Mouse (Mus musculus) liver, postnatal 0 days (tissue): ENCODE results near the gene Mad1l1. TPM values are rescaled to one million over a fixed set of nuclear protein-coding genes. Genes with fewer than 3 reads are reported as not detected.

ENCODE experiments used
- ATAC-seq: fragments of 200-750 bp; cut with Nextera tagmentation; 2 replicates; pipeline ENCODE4 v1.8.0; 2017; ENCODE audit warnings: mild to moderate bottlenecking, moderate library complexity
- DNase-seq: peaks from one replicate; pipeline ENCODE4 v3.0.0-alpha.2; 2016
- H3K27ac ChIP-seq: fragments of 300-500 bp; sonication (generic); 2 replicates; pipeline ENCODE4 v1.5.1; 2014; ENCODE audit warnings: antibody characterized with exemption, moderate library complexity, mild to moderate bottlenecking, low read depth
- H3K27me3 ChIP-seq: fragments of 300-500 bp; sonication (generic); 2 replicates; pipeline ENCODE4 v1.6.1; 2014; ENCODE audit warnings: low read length, control low read depth, mixed read lengths; ENCODE audit not compliant: insufficient read depth
- H3K36me3 ChIP-seq: fragments of 300-500 bp; sonication (generic); replicated peaks from 2 replicates; pipeline ENCODE4 v1.6.1; 2014; ENCODE audit warnings: mild to moderate bottlenecking, control low read depth, low read length, moderate library complexity, mixed read lengths; ENCODE audit not compliant: insufficient read depth
- H3K4me1 ChIP-seq: fragments of 300-500 bp; sonication (generic); 2 replicates; pipeline ENCODE4 v1.6.1; 2014; ENCODE audit warnings: antibody characterized with exemption, mild to moderate bottlenecking, control low read depth; ENCODE audit not compliant: insufficient read depth
- H3K4me2 ChIP-seq: fragments of 300-500 bp; sonication (generic); 2 replicates; pipeline ENCODE4 v1.6.1; 2014; ENCODE audit warnings: low read depth, mild to moderate bottlenecking, low read length, moderate library complexity, mixed read lengths
- H3K4me3 ChIP-seq: fragments of 300-500 bp; sonication (generic); 2 replicates; pipeline ENCODE4 v1.5.1; 2014; ENCODE audit warnings: low read depth, low read length
- H3K9ac ChIP-seq: fragments of 300-500 bp; sonication (generic); replicated peaks from 2 replicates; pipeline ENCODE4 v1.6.1; 2014; ENCODE audit warnings: mild to moderate bottlenecking, moderate library complexity
- H3K9me3 ChIP-seq: fragments of 300-500 bp; sonication (generic); 2 replicates; pipeline ENCODE4 v1.6.1; 2016; ENCODE audit warnings: mild to moderate bottlenecking, control low read depth, low read length, mixed read lengths
- CTCF ChIP-seq: sonication (generic); IDR thresholded peaks from 2 replicates; pipeline ENCODE4 v1.5.1; 2016; ENCODE audit warnings: antibody characterized with exemption, low read depth
- EP300 ChIP-seq: IDR thresholded peaks from 2 replicates; pipeline ENCODE4 v1.6.1; 2016; ENCODE audit warnings: antibody characterized with exemption, low read depth, mild to moderate bottlenecking
- WGBS: fragments of 180-500 bp; shearing (Covaris S2); extraction: QIAGEN DNeasy Blood & Tissue Kit; methylation state at CpG from one replicate; pipeline ENCODE4 v1.1.7; 2014; ENCODE audit not compliant: insufficient replicate concordance; 5-methylcytosine and 5-hydroxymethylcytosine counted together
- polyA plus RNA-seq: library from polyadenylated mRNA; unstranded; fragments of >200 nt; fragmentation: Nextera tagmentation; extraction: Ambion mirVana; gene quantifications from 2 replicates; pipeline ENCODE4 v1.2.1, GENCODE M21; 2015

Mad1l1 gene
- polyA plus RNA-seq, 1 experiment from 2014 or later, result 17.0 TPM

DNA sequence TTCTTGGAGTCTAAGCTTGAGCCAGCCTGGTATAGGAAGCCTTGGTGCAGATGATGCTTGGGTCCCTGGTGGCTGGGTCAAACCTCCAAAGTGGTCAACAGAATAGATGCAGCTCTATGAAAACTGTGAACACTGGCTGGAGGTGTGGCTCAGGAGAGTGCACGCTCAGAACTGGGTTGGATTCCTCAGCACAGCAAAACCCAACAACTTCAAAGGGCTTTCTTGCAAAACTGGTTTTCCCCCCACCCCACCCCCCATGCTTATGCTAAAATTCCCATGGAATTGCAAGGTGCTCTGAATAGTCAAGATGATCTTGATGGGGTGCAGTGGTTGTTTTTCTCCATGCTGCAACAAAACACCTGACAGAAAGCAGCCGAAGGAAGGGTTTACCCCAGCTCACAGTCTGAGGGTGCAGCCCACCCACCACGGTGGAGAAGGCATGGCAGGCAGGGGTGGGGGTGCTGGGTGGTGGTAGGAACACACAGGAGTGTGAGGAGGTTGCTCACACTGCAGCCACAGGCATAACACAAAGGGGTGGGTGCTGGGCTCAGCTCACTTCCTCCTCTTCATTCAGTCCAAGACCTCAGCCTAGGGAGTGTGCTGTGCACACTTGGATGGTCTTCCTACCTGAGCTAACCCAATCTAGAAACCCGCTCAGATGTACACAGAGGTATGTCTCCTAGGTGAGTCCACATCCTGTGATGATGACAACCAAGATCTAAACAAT, 197.5 kb downstream of the Mad1l1 start:
- Histone ChIP-seq H3K9ac (no peak overlapping the region), H3K27ac (no peak overlapping the region), H3K27me3 (no peaks in the 10 kb centered on the region), H3K9me3 (no peaks in the 10 kb centered on the region), H3K4me3 (no peak overlapping the region), H3K4me2 (no peak overlapping the region), H3K4me1 (peaks cover 7% of the 10 kb centered on the region; the same call in 1 of the 2 replicates), H3K36me3 (peaks cover 3% of the 10 kb centered on the region; the same call in 1 of the 2 replicates)
- ATAC-seq (no peak), DNase-seq (no peak)
- 65% methylated on average over 4 of the region's 4 CpGs for WGBS
- TF ChIP-seq EP300, result no peak
- no peak for TF ChIP-seq CTCF

DNA sequence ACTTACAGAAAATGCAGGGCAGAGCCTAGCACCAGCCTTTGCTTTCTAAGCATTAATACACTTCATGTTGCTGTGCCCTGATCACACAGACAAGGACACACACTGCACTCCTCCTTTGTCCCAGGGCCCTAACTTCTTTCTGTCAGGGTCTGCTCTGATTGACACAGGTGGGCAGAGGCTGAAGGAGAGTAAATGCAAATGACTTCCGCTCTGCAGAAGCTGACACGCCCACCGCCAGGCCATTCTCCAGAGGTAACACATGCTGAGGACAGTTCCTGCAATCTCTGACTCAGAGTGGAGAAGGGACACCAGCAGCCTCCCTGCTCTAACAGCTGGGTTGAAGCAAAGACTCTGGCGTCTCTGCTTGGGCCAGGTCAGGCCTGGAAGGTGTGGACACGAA, 198.2 kb downstream of the Mad1l1 start:
- no peaks in the 10 kb centered on the region for H3K27me3 ChIP-seq
- TF ChIP-seq CTCF, result no peak
- no peak for TF ChIP-seq EP300
- H3K9ac ChIP-seq, result no peak overlapping the region
- H3K27ac ChIP-seq, result no peak overlapping the region
- H3K4me3 ChIP-seq, result no peak overlapping the region
- WGBS, result 76% methylated on average over 5 of the region's 5 CpGs
- ATAC-seq, result no peak
- DNase-seq, result no peak
- no peak overlapping the region for H3K4me2 ChIP-seq
- peaks cover 10% of the 10 kb centered on the region; the same call in 1 of the 2 replicates for H3K4me1 ChIP-seq
- H3K9me3 ChIP-seq, result no peaks in the 10 kb centered on the region
- peaks cover 3% of the 10 kb centered on the region; the same call in 1 of the 2 replicates for H3K36me3 ChIP-seq

DNA sequence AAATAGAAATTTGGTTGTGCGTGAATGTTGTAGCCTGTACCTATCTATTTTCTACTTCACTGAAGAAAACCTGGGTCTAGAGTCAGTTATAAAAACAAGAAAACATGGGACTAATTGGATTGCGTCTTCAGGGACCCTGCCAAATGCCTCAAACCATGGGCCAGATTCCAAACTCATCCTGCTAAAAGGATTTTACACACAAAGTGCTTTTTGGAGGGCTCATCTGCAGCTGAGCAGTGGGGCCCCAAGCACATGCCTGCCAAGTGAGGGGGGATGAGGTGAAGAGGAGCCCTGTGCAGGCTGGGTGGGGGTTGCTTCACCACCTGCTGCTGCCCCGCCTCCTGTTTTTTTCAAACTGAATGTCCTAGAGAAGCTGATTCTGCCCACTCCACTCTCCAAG, 199.4 kb downstream of the Mad1l1 start:
- Histone ChIP-seq H3K9ac (no peak overlapping the region), H3K4me2 (no peak overlapping the region), H3K9me3 (no peaks in the 10 kb centered on the region), H3K27ac (no peak overlapping the region), H3K4me3 (no peak overlapping the region), H3K36me3 (peaks cover 3% of the 10 kb centered on the region; the same call in 1 of the 2 replicates), H3K4me1 (peaks cover 14% of the 10 kb centered on the region; the same call in 1 of the 2 replicates), H3K27me3 (no peaks in the 10 kb centered on the region)
- no peak for TF ChIP-seq CTCF
- TF ChIP-seq EP300, result no peak
- DNase-seq (no peak), ATAC-seq (no peak)
- WGBS, result 86% methylated on average over 3 of the region's 3 CpGs

DNA sequence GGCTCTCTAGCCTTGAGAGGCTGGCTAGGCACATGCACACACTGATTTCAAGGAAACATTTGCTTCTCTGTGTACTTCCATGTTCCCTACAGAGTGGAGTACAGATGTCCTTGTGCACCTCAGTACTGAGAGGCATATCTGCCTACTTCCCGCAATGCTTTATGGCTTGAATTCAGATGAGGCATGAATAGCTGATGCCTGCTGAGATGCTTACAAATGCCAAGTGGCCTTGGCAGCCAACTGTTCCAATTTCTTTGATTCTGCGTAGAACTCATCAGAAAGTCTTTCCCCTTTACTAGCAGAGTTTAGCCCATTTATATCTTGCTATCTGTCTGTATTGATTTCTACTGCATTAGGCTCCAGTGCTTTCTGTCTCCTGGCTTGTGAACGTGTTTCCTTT, 202.4 kb downstream of the Mad1l1 start:
- peaks cover 36% of the 10 kb centered on the region for H3K4me1 ChIP-seq

DNA sequence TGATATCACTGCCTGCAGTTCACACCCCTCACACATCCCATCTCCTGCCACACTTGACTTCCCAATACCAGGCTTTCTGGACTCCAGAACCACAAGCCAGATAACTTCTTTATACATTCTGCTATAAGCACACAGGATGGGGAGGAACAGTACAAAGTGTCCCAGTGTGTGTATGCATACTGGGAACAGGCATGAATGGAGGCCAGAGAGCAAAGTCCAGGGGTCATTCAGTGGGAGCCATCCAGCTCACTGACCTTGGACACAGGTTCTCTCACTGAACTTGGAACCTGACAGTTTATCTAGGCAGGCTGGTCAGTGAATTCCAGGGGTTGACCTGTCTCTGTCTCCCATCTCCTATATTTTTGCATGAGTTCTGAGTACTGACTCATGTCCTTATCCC, 203.4 kb downstream of the Mad1l1 start:
- Histone ChIP-seq H3K36me3 (peaks cover 12% of the 10 kb centered on the region), H3K4me2 (peak overlapping the region; percentile 43; the same call in 1 of the 2 replicates), H3K9ac (peak overlapping the region; percentile 30; the same call in 1 of the 2 replicates), H3K27me3 (no peaks in the 10 kb centered on the region), H3K27ac (peak overlapping the region; percentile 91), H3K4me3 (no peak overlapping the region), H3K9me3 (no peaks in the 10 kb centered on the region), H3K4me1 (peaks cover 40% of the 10 kb centered on the region)
- ATAC-seq, result peak; percentile 91
- TF ChIP-seq CTCF (no peak), EP300 (peak; percentile 94)
- peak; percentile 68 for DNase-seq

More for the DNA sequence above, 202.4 kb downstream of the Mad1l1 start:
- TF ChIP-seq CTCF, result no peak
- TF ChIP-seq EP300, result no peak
- Histone ChIP-seq H3K36me3 (peaks cover 12% of the 10 kb centered on the region), H3K9ac (no peak overlapping the region), H3K27me3 (no peaks in the 10 kb centered on the region), H3K27ac (peak overlapping the region; percentile 91), H3K4me3 (no peak overlapping the region), H3K9me3 (no peaks in the 10 kb centered on the region), H3K4me2 (no peak overlapping the region)
- ATAC-seq, result no peak
- WGBS, result 88% methylated on average over 3 of the region's 3 CpGs
- no peak for DNase-seq

DNA sequence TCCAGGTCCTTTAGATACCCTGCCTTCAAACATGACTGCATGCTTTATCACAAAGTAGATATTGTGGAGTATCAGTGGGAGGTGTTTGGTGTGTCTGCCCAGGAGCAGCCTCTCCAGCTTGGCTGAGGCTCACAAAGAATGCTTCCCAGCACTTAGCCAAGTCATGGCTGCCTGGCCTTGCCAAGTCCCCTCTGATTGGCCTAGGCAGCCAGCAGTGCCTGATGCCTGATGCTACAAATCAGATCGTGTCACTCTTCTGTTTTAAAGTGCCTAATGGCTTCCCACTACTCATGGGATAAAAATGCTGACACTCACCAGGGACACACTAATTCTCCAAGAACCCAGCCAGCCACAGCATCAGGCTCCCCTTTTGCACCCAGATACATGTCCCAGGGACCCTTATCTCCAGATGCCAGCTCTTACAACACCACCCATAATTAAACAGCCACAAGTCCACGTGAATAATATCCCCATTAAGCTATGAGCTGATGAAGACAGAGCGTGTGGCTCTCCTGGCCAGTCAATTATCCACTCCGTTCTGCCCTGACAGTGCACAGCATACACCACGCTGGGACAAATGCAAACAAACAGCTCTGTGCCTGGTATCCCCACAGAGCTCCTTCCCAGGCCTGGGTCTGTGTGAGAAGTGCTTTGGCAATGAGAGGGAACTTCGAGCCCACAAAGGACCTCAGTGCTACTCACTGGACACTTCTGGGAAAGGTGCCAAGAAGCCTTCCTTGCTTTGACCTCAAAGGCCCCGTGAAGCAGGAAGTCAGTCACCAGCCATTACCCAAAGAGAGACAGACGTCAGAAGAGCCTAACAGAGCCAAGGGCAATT, 205.7 kb downstream of the Mad1l1 start:
- Histone ChIP-seq H3K4me1 (peaks cover 47% of the 10 kb centered on the region), H3K36me3 (peaks cover 23% of the 10 kb centered on the region), H3K9me3 (no peaks in the 10 kb centered on the region), H3K9ac (peak overlapping the region; percentile 30; the same call in 1 of the 2 replicates), H3K27ac (peak overlapping the region; percentile 91), H3K27me3 (no peaks in the 10 kb centered on the region), H3K4me2 (peak overlapping the region; percentile 18; the same call in 1 of the 2 replicates), H3K4me3 (no peak overlapping the region)
- TF ChIP-seq EP300 (peak; percentile 58; the same call in 1 of the 2 replicates), CTCF (no peak)
- ATAC-seq, result peak; percentile 28
- 31% methylated on average over 8 of the region's 8 CpGs for WGBS
- DNase-seq, result peak; percentile 59
